Mouse (Mus musculus) heart, embryonic 15.5 days (tissue): ENCODE results near the gene Ggt5. TPM values are rescaled to one million over a fixed set of nuclear protein-coding genes. Genes with fewer than 3 reads are reported as not detected.

ENCODE experiments used
- ATAC-seq: fragments of 200-750 bp; cut with Nextera tagmentation; replicated peaks from 2 replicates; pipeline ENCODE4 v1.8.0; 2017; ENCODE audit warnings: low read depth, moderate TSS enrichment; ENCODE audit not compliant: insufficient number of reproducible peaks, insufficient read depth, low FRiP score
- H3K27ac ChIP-seq: fragments of 300-500 bp; sonication (generic); 2 replicates; pipeline ENCODE4 v1.5.1; 2015; ENCODE audit warnings: mild to moderate bottlenecking, inconsistent platforms
- H3K27me3 ChIP-seq: fragments of 300-500 bp; sonication (generic); 2 replicates; pipeline ENCODE4 v1.6.1; 2015; ENCODE audit warnings: inconsistent platforms
- H3K36me3 ChIP-seq: fragments of 300-500 bp; sonication (generic); 2 replicates; pipeline ENCODE4 v1.6.1; 2015; ENCODE audit warnings: mild to moderate bottlenecking, inconsistent platforms
- H3K4me1 ChIP-seq: fragments of 300-500 bp; sonication (generic); replicated peaks from 2 replicates; pipeline ENCODE4 v1.6.1; 2015; ENCODE audit warnings: inconsistent platforms
- H3K4me2 ChIP-seq: fragments of 300-500 bp; sonication (generic); 2 replicates; pipeline ENCODE4 v1.6.1; 2015; ENCODE audit warnings: inconsistent platforms, mild to moderate bottlenecking, moderate library complexity
- H3K4me3 ChIP-seq: fragments of 300-500 bp; sonication (generic); 2 replicates; pipeline ENCODE4 v1.5.1; 2015; ENCODE audit warnings: mild to moderate bottlenecking, inconsistent platforms
- H3K9ac ChIP-seq: fragments of 300-500 bp; sonication (generic); 2 replicates; pipeline ENCODE4 v1.6.1; 2015; ENCODE audit warnings: mild to moderate bottlenecking, inconsistent platforms
- H3K9me3 ChIP-seq: fragments of 300-500 bp; sonication (generic); replicated peaks from 2 replicates; pipeline ENCODE4 v1.6.1; 2016; ENCODE audit warnings: inconsistent platforms
- WGBS: fragments of 180-500 bp; shearing (Covaris S2); methylation state at CpG from one replicate; pipeline ENCODE4 v1.1.7; 2015; ENCODE audit warnings: mixed read lengths; 5-methylcytosine and 5-hydroxymethylcytosine counted together
- polyA plus RNA-seq: library from polyadenylated mRNA; unstranded; fragments of >200 nt; fragmentation: Nextera tagmentation; extraction: Ambion mirVana; gene quantifications from 2 replicates; pipeline ENCODE4 v1.2.1, GENCODE M21; 2015

The Ggt5 gene
- polyA plus RNA-seq, 1 experiment from 2014 or later: 7.5 TPM

GRCm38 (mm10) chr10:75568441-75568840 is 20.7 kb upstream of the Ggt5 start:
- no peak for ATAC-seq
- WGBS: 15% methylated on average over 11 of the region's 11 CpGs
- no peaks in the 10 kb centered on the region for H3K9me3 ChIP-seq
- H3K4me1 ChIP-seq: peaks cover 4% of the 10 kb centered on the region
- H3K4me3 ChIP-seq: no peak overlapping the region
- H3K36me3 ChIP-seq: no peaks in the 10 kb centered on the region
- H3K9ac ChIP-seq: no peak overlapping the region
- no peak overlapping the region for H3K27ac ChIP-seq
- no peak overlapping the region for H3K4me2 ChIP-seq
- H3K27me3 ChIP-seq: peaks cover 10% of the 10 kb centered on the region

GRCm38 (mm10) chr10:75568851-75569250 is 20.3 kb upstream of the Ggt5 start:
- Histone ChIP-seq H3K9me3 (no peaks in the 10 kb centered on the region), H3K27ac (no peak overlapping the region), H3K4me2 (no peak overlapping the region), H3K4me3 (no peak overlapping the region), H3K36me3 (no peaks in the 10 kb centered on the region), H3K4me1 (peaks cover 4% of the 10 kb centered on the region), H3K9ac (no peak overlapping the region), H3K27me3 (peaks cover 10% of the 10 kb centered on the region)
- no peak for ATAC-seq
- WGBS: 29% methylated on average over 4 of the region's 4 CpGs

GRCm38 (mm10) chr10:75570981-75571657 is 18.0 kb upstream of the Ggt5 start:
- Histone ChIP-seq H3K4me3 (no peak overlapping the region), H3K9ac (no peak overlapping the region), H3K36me3 (no peaks in the 10 kb centered on the region), H3K4me2 (no peak overlapping the region), H3K27me3 (peaks cover 10% of the 10 kb centered on the region; the same call in 1 of the 2 replicates), H3K27ac (no peak overlapping the region), H3K4me1 (peaks cover 4% of the 10 kb centered on the region), H3K9me3 (no peaks in the 10 kb centered on the region)
- no peak for ATAC-seq
- WGBS: 35% methylated on average over 10 of the region's 10 CpGs

- Histone ChIP-seq H3K27ac (no peak overlapping the region), H3K4me3 (no peak overlapping the region), H3K9ac (no peak overlapping the region), H3K36me3 (no peaks in the 10 kb centered on the region), H3K4me1 (peaks cover 4% of the 10 kb centered on the region), H3K27me3 (peaks cover 10% of the 10 kb centered on the region; the same call in 1 of the 2 replicates), H3K9me3 (no peaks in the 10 kb centered on the region), H3K4me2 (no peak overlapping the region)
- 54% methylated on average over 9 of the region's 9 CpGs for WGBS
- ATAC-seq: no peak
Observed at GRCm38 (mm10) chr10:75571937-75572336, 17.2 kb upstream of the Ggt5 start.

GRCm38 (mm10) chr10:75573181-75573580 is 16.0 kb upstream of the Ggt5 start:
- ATAC-seq: no peak
- H3K4me1 ChIP-seq: peaks cover 4% of the 10 kb centered on the region
- no peaks in the 10 kb centered on the region for H3K36me3 ChIP-seq
- H3K27ac ChIP-seq: no peak overlapping the region
- 77% methylated on average over 10 of the region's 10 CpGs for WGBS
- H3K4me2 ChIP-seq: no peak overlapping the region
- H3K27me3 ChIP-seq: peaks cover 7% of the 10 kb centered on the region; the same call in 1 of the 2 replicates
- no peaks in the 10 kb centered on the region for H3K9me3 ChIP-seq
- no peak overlapping the region for H3K9ac ChIP-seq
- H3K4me3 ChIP-seq: no peak overlapping the region

- H3K4me1 ChIP-seq: no peaks in the 10 kb centered on the region; the same call in 1 of the 2 replicates
- H3K9me3 ChIP-seq: no peaks in the 10 kb centered on the region
- no peak for ATAC-seq
- no peaks in the 10 kb centered on the region for H3K36me3 ChIP-seq
- no peak overlapping the region for H3K4me3 ChIP-seq
- H3K9ac ChIP-seq: no peak overlapping the region
- no peak overlapping the region for H3K27ac ChIP-seq
- 69% methylated on average over 9 of the region's 9 CpGs for WGBS
- no peak overlapping the region for H3K4me2 ChIP-seq
- peaks cover under 1% of the 10 kb centered on the region; the same call in 1 of the 2 replicates for H3K27me3 ChIP-seq
Observed at GRCm38 (mm10) chr10:75573965-75574364, 15.2 kb upstream of the Ggt5 start.

GRCm38 (mm10) chr10:75579129-75579528 is 10.0 kb upstream of the Ggt5 start:
- Histone ChIP-seq H3K27me3 (peaks cover 14% of the 10 kb centered on the region), H3K4me2 (no peak overlapping the region), H3K9ac (no peak overlapping the region), H3K36me3 (no peaks in the 10 kb centered on the region), H3K9me3 (no peaks in the 10 kb centered on the region), H3K4me1 (no peaks in the 10 kb centered on the region), H3K27ac (no peak overlapping the region), H3K4me3 (no peak overlapping the region)
- WGBS: 72% methylated on average over 6 of the region's 6 CpGs
- ATAC-seq: no peak

GRCm38 (mm10) chr10:75585876-75586552 is 3.1 kb upstream of the Ggt5 start:
- no peaks in the 10 kb centered on the region for H3K36me3 ChIP-seq
- peak overlapping the region; percentile 55 for H3K4me2 ChIP-seq
- peak overlapping the region; percentile 20 for H3K4me3 ChIP-seq
- H3K4me1 ChIP-seq: peaks cover 41% of the 10 kb centered on the region
- peak overlapping the region; percentile 31; the same call in 1 of the 2 replicates for H3K9ac ChIP-seq
- H3K27me3 ChIP-seq: peaks cover 32% of the 10 kb centered on the region
- WGBS: 18% methylated on average over 20 of the region's 20 CpGs
- no peaks in the 10 kb centered on the region for H3K9me3 ChIP-seq
- 0 out of 2 replicates have a peak, but pooled peaks have one; percentile 23 for ATAC-seq
- H3K27ac ChIP-seq: no peak overlapping the region

- H3K9ac ChIP-seq: no peak overlapping the region
- 82% methylated on average over 1 of the region's 1 CpGs for WGBS
- H3K4me3 ChIP-seq: no peak overlapping the region
- ATAC-seq: no peak
- no peak overlapping the region for H3K4me2 ChIP-seq
- H3K36me3 ChIP-seq: no peaks in the 10 kb centered on the region
- H3K27me3 ChIP-seq: peaks cover 32% of the 10 kb centered on the region
- H3K4me1 ChIP-seq: peaks cover 44% of the 10 kb centered on the region
- H3K27ac ChIP-seq: no peak overlapping the region
- no peaks in the 10 kb centered on the region for H3K9me3 ChIP-seq
Observed at GRCm38 (mm10) chr10:75586553-75586879, 2.6 kb upstream of the Ggt5 start.

GRCm38 (mm10) chr10:75587781-75588180 is 1.4 kb upstream of the Ggt5 start:
- no peaks in the 10 kb centered on the region for H3K36me3 ChIP-seq
- H3K4me1 ChIP-seq: peaks cover 54% of the 10 kb centered on the region
- H3K27me3 ChIP-seq: peaks cover 31% of the 10 kb centered on the region
- WGBS: 52% methylated on average over 4 of the region's 4 CpGs
- no peak overlapping the region for H3K4me3 ChIP-seq
- H3K9ac ChIP-seq: no peak overlapping the region
- ATAC-seq: no peak
- no peaks in the 10 kb centered on the region for H3K9me3 ChIP-seq
- peak overlapping the region; percentile 50 for H3K27ac ChIP-seq
- H3K4me2 ChIP-seq: no peak overlapping the region

- no peak overlapping the region for H3K4me3 ChIP-seq
- 41% methylated on average over 5 of the region's 5 CpGs for WGBS
- H3K9ac ChIP-seq: no peak overlapping the region
- H3K4me1 ChIP-seq: peaks cover 55% of the 10 kb centered on the region
- no peaks in the 10 kb centered on the region for H3K36me3 ChIP-seq
- no peak overlapping the region for H3K4me2 ChIP-seq
- H3K9me3 ChIP-seq: no peaks in the 10 kb centered on the region
- H3K27me3 ChIP-seq: peaks cover 25% of the 10 kb centered on the region
- H3K27ac ChIP-seq: peak overlapping the region; percentile 50
- no peak for ATAC-seq
Observed at GRCm38 (mm10) chr10:75588336-75588735, 804 bp upstream of the Ggt5 start.
